ENCODE assay signal across 1 mouse cellular context in the genomic region with DNA sequence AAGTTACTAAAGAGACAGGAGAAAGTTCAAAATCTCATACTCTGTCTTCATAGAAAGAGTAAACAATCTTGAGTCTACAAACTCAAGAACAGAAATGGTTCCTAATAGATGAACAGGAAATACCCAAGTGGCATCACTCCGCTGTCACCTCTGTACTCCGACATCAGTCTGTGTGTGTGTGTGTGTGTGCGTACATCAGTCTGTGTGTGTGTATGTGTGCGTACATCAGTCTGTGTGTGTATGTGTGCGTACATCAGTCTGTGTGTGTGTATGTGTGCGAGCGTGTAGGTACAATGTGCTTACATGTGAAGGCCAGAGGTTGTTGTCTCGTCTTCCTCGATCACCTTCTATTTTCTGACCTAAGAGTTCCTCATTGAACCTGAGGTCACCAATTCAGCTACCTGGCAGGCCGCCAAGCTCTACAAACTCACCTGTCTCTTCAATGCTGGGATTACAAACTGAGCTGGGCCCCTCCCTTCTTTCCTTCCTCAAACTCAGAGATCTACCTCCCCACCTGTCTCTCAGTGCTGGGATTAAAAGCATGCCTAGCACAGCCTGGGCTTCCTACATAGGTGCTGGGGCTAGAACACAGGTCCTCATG.
TF ChIP-seq lines count a peak whose summit lies in the region.

No protein-coding gene starts in this region.

TF ChIP-seq in MEL, 35 proteins besides CTCF, POLR2A, EP300 and RAD21:
- TF ChIP-seq NRF1 (IDR thresholded peaks at IDR 0.05; ENCODE audit: insufficient read depth, low read depth, low read length, poor library complexity, severe bottlenecking) (no peak), POLR2AphosphoS5 (IDR thresholded peaks at IDR 0.05; ENCODE audit: borderline replicate concordance, low read depth, low read length) (0 out of 2 replicates have a peak, but pooled peaks have one; percentile 75), ZMIZ1 (IDR thresholded peaks at IDR 0.05; ENCODE audit: low read depth, low read length) (0 out of 2 replicates have a peak, but pooled peaks have one; percentile 24), MYC (IDR thresholded peaks at IDR 0.05; ENCODE audit: low read depth, low read length) (no peak), RCOR1 (IDR thresholded peaks at IDR 0.05; ENCODE audit: low read depth, low read length) (no peak), ZC3H11A (IDR thresholded peaks at IDR 0.05; ENCODE audit: low read depth, low read length) (no peak)
